Mouse (Mus musculus) liver, adult 2 months (tissue): Measurements from ENCODE around the gene F7.

Experiments
- CTCF ChIP-seq: fragments of 200-500 bp; IDR thresholded peaks from 2 replicates; pipeline ENCODE4 v1.5.1; 2011; ENCODE audit warnings: low read depth, low read length, control low read depth
- POLR2A ChIP-seq: fragments of 200-500 bp; IDR thresholded peaks from 2 replicates; pipeline ENCODE4 v1.6.1; 2011; ENCODE audit warnings: low read length, control low read depth; ENCODE audit not compliant: insufficient read depth; ENCODE audit errors: extremely low read depth

DNA sequence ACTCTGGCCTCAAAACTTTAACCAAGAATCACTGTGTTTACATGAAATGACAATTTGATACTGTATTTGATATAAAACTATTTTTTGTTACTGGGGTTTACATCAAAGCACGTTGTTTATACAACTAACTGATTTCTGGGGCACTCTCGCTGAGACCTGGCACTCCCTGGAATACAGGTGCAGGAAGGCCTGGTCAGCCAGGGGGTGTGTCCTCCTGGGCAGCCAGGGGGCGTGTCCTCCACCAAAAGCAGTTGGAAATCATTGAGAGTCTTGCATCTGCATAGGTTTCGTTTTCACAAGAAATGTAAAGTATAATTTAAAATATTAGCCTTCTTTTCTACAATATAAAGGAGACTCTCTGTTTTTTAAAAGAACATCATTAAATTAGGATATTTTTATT is 6.3 kb upstream of the F7 start:
- TF ChIP-seq POLR2A (no peak), CTCF (peak; percentile 33)
